Mouse (Mus musculus) C2C12 (cell line): ENCODE results near the gene Rps21. TPM values are rescaled to one million over a fixed set of nuclear protein-coding genes. Genes with fewer than 3 reads are reported as not detected.

Experiments used
- H3K27me3 ChIP-seq: one replicate; pipeline ENCODE4 v1.6.1; 2011; ENCODE audit not compliant: control insufficient read depth, insufficient read depth, insufficient read length
- H3K36me3 ChIP-seq: one replicate; pipeline ENCODE4 v1.6.1; 2011; ENCODE audit not compliant: control insufficient read depth, insufficient read depth
- H3K4me3 ChIP-seq: one replicate; pipeline ENCODE4 v1.5.1; 2011; ENCODE audit warnings: mild to moderate bottlenecking, control low read depth; ENCODE audit not compliant: poor library complexity, insufficient read depth, severe bottlenecking
- H3K79me2 ChIP-seq: one replicate; pipeline ENCODE4 v1.6.1; 2011; ENCODE audit not compliant: control insufficient read depth, insufficient read depth
- H3K79me3 ChIP-seq: one replicate; pipeline ENCODE4 v1.6.1; 2011; ENCODE audit warnings: low read depth, control low read depth
- H3ac ChIP-seq: one replicate; pipeline ENCODE3; 2011; ENCODE audit warnings: low read depth; ENCODE audit not compliant: control insufficient read depth, insufficient read length
- CEBPB ChIP-seq: IDR thresholded peaks from one replicate; pipeline ENCODE4 v1.6.1; 2011; ENCODE audit warnings: low read depth, mild to moderate bottlenecking, control low read depth, moderate library complexity
- CTCF ChIP-seq: IDR thresholded peaks from one replicate; pipeline ENCODE4 v1.5.1; 2011; ENCODE audit not compliant: control insufficient read depth, insufficient read depth, insufficient read length
- FOSL1 ChIP-seq: IDR thresholded peaks from one replicate; pipeline ENCODE4 v1.8.0; 2011; ENCODE audit warnings: mild to moderate bottlenecking, low read length; ENCODE audit not compliant: poor library complexity, insufficient read depth, severe bottlenecking
- MAX ChIP-seq: IDR thresholded peaks from one replicate; pipeline ENCODE4 v1.6.1; 2011; ENCODE audit warnings: mild to moderate bottlenecking, control low read depth
- MYOD1 ChIP-seq: IDR thresholded peaks from one replicate; pipeline ENCODE4 v1.6.1; 2011; ENCODE audit warnings: low read depth; ENCODE audit not compliant: control insufficient read depth, insufficient read length
- MYOG ChIP-seq: IDR thresholded peaks from one replicate; pipeline ENCODE4 v1.6.1; 2011; ENCODE audit not compliant: control insufficient read depth, insufficient read length; ENCODE audit errors: extremely low read depth
- USF1 ChIP-seq: IDR thresholded peaks from one replicate; pipeline ENCODE4 v1.6.1; 2011; ENCODE audit warnings: low read depth, mild to moderate bottlenecking, control low read depth, moderate library complexity
- polyA plus RNA-seq: library from polyadenylated mRNA; unstranded; fragments of >200 nt; fragmentation: generic; extraction: Trizol; gene quantifications from one replicate; pipeline ENCODE4 v1.2.1, GENCODE M21; 2012; ENCODE audit warnings: missing spikeins

Rps21 gene
- polyA plus RNA-seq, 1 experiment: 5,244 TPM

- H3K27me3 ChIP-seq: no peaks in the 10 kb centered on the region
- no peaks in the 10 kb centered on the region for H3K79me3 ChIP-seq
- no peaks in the 10 kb centered on the region for H3K36me3 ChIP-seq
- H3ac ChIP-seq: no peak overlapping the region
- H3K79me2 ChIP-seq: no peaks in the 10 kb centered on the region
- no peak for TF ChIP-seq FOSL1
- TF ChIP-seq CEBPB: no peak
- TF ChIP-seq USF1: no peak
- H3K4me3 ChIP-seq: no peak overlapping the region
Observed at GRCm38 (mm10) chr2:180236930-180237329, 20.2 kb upstream of the Rps21 start.

- Histone ChIP-seq H3ac (no peak overlapping the region), H3K79me3 (no peaks in the 10 kb centered on the region), H3K4me3 (no peak overlapping the region), H3K27me3 (no peaks in the 10 kb centered on the region), H3K79me2 (no peaks in the 10 kb centered on the region), H3K36me3 (no peaks in the 10 kb centered on the region)
- TF ChIP-seq USF1 (no peak), MYOG (no peak), CEBPB (no peak), MYOD1 (no peak), FOSL1 (no peak)
Observed at GRCm38 (mm10) chr2:180237601-180238345, 19.4 kb upstream of the Rps21 start.

- no peaks in the 10 kb centered on the region for H3K79me3 ChIP-seq
Observed at GRCm38 (mm10) chr2:180238591-180238990, 18.6 kb upstream of the Rps21 start.

GRCm38 (mm10) chr2:180243108-180243507 is 14.1 kb upstream of the Rps21 start:
- TF ChIP-seq USF1: no peak
- no peak for TF ChIP-seq MYOG
- TF ChIP-seq MAX: no peak
- no peaks in the 10 kb centered on the region for H3K36me3 ChIP-seq
- H3K27me3 ChIP-seq: no peaks in the 10 kb centered on the region
- no peak overlapping the region for H3K4me3 ChIP-seq
- H3ac ChIP-seq: no peak overlapping the region
- no peaks in the 10 kb centered on the region for H3K79me3 ChIP-seq
- H3K79me2 ChIP-seq: no peaks in the 10 kb centered on the region

More at GRCm38 (mm10) chr2:180238591-180238990, 18.6 kb upstream of the Rps21 start:
- Histone ChIP-seq H3ac (no peak overlapping the region), H3K79me2 (no peaks in the 10 kb centered on the region), H3K36me3 (no peaks in the 10 kb centered on the region), H3K4me3 (no peak overlapping the region), H3K27me3 (no peaks in the 10 kb centered on the region)
- TF ChIP-seq MYOD1 (no peak), CTCF (no peak), CEBPB (no peak), MYOG (no peak), FOSL1 (no peak), USF1 (no peak), MAX (no peak)

- Histone ChIP-seq H3K4me3 (no peak overlapping the region), H3K79me2 (no peaks in the 10 kb centered on the region), H3K27me3 (no peaks in the 10 kb centered on the region), H3ac (no peak overlapping the region), H3K79me3 (no peaks in the 10 kb centered on the region), H3K36me3 (no peaks in the 10 kb centered on the region)
- no peak for TF ChIP-seq MYOD1
- no peak for TF ChIP-seq MYOG
- TF ChIP-seq FOSL1: no peak
- TF ChIP-seq CTCF: no peak
- no peak for TF ChIP-seq CEBPB
- TF ChIP-seq MAX: no peak
- TF ChIP-seq USF1: no peak
Observed at GRCm38 (mm10) chr2:180247916-180248315, 9.3 kb upstream of the Rps21 start.

- no peaks in the 10 kb centered on the region for H3K27me3 ChIP-seq
- H3ac ChIP-seq: no peak overlapping the region
- no peaks in the 10 kb centered on the region for H3K79me3 ChIP-seq
- no peaks in the 10 kb centered on the region for H3K36me3 ChIP-seq
- TF ChIP-seq FOSL1 (no peak), USF1 (no peak), MYOD1 (no peak), MAX (no peak), CEBPB (no peak), MYOG (no peak), CTCF (no peak)
- H3K79me2 ChIP-seq: no peaks in the 10 kb centered on the region
- no peak overlapping the region for H3K4me3 ChIP-seq
Observed at GRCm38 (mm10) chr2:180248947-180249660, 8.1 kb upstream of the Rps21 start.
